Mouse (Mus musculus): ENCODE data around the gene Pa2g4. TPM values are rescaled to one million over a fixed set of nuclear protein-coding genes. Genes with fewer than 3 reads are reported as not detected.

The Pa2g4 gene
- total and polyA plus RNA-seq, 3 experiments, result 232 to 663 (median 298) TPM

DNA sequence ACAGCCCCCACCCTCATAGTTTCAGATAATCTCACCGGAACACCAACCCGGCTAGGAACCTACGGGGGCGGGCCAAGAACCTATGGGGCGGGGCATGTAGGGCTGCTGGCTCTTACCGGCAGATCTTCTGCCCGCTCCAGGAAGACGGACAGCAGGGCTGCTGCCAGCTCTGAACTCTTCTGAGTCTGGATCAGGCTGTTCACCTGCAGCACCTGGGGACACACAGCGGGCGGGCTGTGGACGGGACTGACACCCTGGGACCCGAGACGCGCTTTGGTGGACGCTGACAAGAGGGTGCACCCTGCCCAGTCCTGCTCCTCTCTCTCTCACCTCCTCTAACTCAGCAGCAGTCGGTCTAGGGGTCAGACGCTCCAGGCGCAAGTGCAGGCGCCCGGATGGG is 49.8 kb downstream of the Pa2g4 start:
- no peak overlapping the region for H3K4me3 ChIP-seq (ENCODE audit: control insufficient read depth in 1 of 2, insufficient read depth in 1 of 2, low read depth in 2 of 2, low read length in 2 of 2)
- H3K9me3 ChIP-seq (replicated peaks; ENCODE audit: insufficient read depth, low read length), result no peaks in the 10 kb centered on the region
- peaks cover 0 to 2% of the 10 kb centered on the region in 2 experiments; a peak in 3 of 4 replicates for H3K36me3 ChIP-seq (ENCODE audit: control insufficient read depth in 1 of 2, insufficient read depth in 2 of 2, low read length in 2 of 2)
- H3K27me3 ChIP-seq (ENCODE audit: control insufficient read depth in 1 of 2, insufficient read depth in 2 of 2, low read length in 2 of 2), result no peaks in the 10 kb centered on the region
- no peak for DNase-seq (ENCODE audit: low read depth, low spot score)
- no peaks in the 10 kb centered on the region for H3K79me2 ChIP-seq (ENCODE audit: control insufficient read depth, insufficient read depth, low read length, poor library complexity)
- TF ChIP-seq TBP (IDR thresholded peaks at IDR 0.05; ENCODE audit: low read depth, low read length) (no peak), POLR2AphosphoS5 (IDR thresholded peaks at IDR 0.05; ENCODE audit: borderline replicate concordance, low read depth, low read length) (no peak), RCOR1 (IDR thresholded peaks at IDR 0.05; ENCODE audit: low read depth, low read length) (no peak), ELF1 (IDR thresholded peaks at IDR 0.05; ENCODE audit: low read depth, low read length) (no peak), NELFE (IDR thresholded peaks at IDR 0.05; ENCODE audit: low read depth, low read length) (no peak), SIN3A (IDR thresholded peaks at IDR 0.05; ENCODE audit: low read length) (no peak), KAT2A (conservative IDR thresholded peaks at IDR 0.05; ENCODE audit: low read depth, low read length) (no peak), MYB (IDR thresholded peaks at IDR 0.05; ENCODE audit: low read depth, low read length) (no peak), CHD2 (IDR thresholded peaks at IDR 0.05; ENCODE audit: low read length) (no peak), HCFC1 (IDR thresholded peaks at IDR 0.05; ENCODE audit: low read depth, low read length) (no peak), CHD1 (IDR thresholded peaks at IDR 0.05; ENCODE audit: low read depth, low read length) (no peak), MEF2A (IDR thresholded peaks at IDR 0.05; ENCODE audit: extremely low read depth, insufficient replicate concordance, low read depth, low read length, poor library complexity, severe bottlenecking) (no peak), BHLHE40 (IDR thresholded peaks at IDR 0.05; ENCODE audit: borderline replicate concordance, low read depth, low read length) (no peak), UBTF (IDR thresholded peaks at IDR 0.05; ENCODE audit: borderline replicate concordance, insufficient read depth, low read depth, low read length) (no peak), GABPA (IDR thresholded peaks at IDR 0.05; ENCODE audit: low read depth, low read length) (no peak), MYC (IDR thresholded peaks at IDR 0.05; ENCODE audit: low read depth, low read length) (no peak), MAX (IDR thresholded peaks at IDR 0.05; ENCODE audit: low read length) (no peak), TAL1 (IDR thresholded peaks at IDR 0.05; ENCODE audit: low read length) (no peak), ZNF384 (IDR thresholded peaks at IDR 0.05; ENCODE audit: low read depth, low read length) (no peak)
- H3K27ac ChIP-seq (ENCODE audit: control insufficient read depth, low read depth, low read length), result no peak overlapping the region
- H3K4me1 ChIP-seq (ENCODE audit: control insufficient read depth in 1 of 2, insufficient read depth in 2 of 2, low read length in 2 of 2), result no peaks in the 10 kb centered on the region
- no peak overlapping the region for H3K9ac ChIP-seq (ENCODE audit: control insufficient read depth, low read depth, low read length, poor library complexity, severe bottlenecking)

DNA sequence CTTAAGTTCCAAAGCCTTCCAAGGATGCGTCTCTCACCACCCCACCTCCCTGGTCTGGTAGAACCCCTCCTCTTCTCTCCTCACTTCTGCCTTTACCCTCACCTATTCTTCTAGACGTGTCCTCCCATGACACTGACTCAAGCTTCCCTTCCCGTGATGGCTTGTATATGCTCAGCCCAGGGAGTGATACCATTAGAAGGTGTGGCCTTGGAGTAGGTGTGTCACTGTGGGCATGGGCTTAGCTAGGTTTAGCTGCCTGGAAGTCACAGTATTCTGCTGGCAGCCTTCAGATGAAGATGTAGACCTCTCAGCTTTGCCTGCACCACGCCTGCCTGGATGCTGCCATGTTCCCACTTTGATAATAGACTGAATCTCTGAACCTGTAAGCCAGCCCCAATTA is 50.7 kb downstream of the Pa2g4 start:
- H3K4me3 ChIP-seq (ENCODE audit: control insufficient read depth in 1 of 2, insufficient read depth in 1 of 2, low read depth in 2 of 2, low read length in 2 of 2), result no peak overlapping the region
- H3K9ac ChIP-seq (ENCODE audit: control insufficient read depth, low read depth, low read length, poor library complexity, severe bottlenecking), result no peak overlapping the region
- no peak for DNase-seq (ENCODE audit: low read depth, low spot score)
- H3K27me3 ChIP-seq (ENCODE audit: control insufficient read depth in 1 of 2, insufficient read depth in 2 of 2, low read length in 2 of 2), result no peaks in the 10 kb centered on the region
- no peaks in the 10 kb centered on the region for H3K79me2 ChIP-seq (ENCODE audit: control insufficient read depth, insufficient read depth, low read length, poor library complexity)
- no peaks in the 10 kb centered on the region for H3K9me3 ChIP-seq (replicated peaks; ENCODE audit: insufficient read depth, low read length)
- H3K4me1 ChIP-seq (ENCODE audit: control insufficient read depth in 1 of 2, insufficient read depth in 2 of 2, low read length in 2 of 2), result no peaks in the 10 kb centered on the region
- no peak overlapping the region for H3K27ac ChIP-seq (ENCODE audit: control insufficient read depth, low read depth, low read length)
- no peak for TF ChIP-seq GABPA (IDR thresholded peaks at IDR 0.05; ENCODE audit: low read depth, low read length)
- TF ChIP-seq CHD2 (IDR thresholded peaks at IDR 0.05; ENCODE audit: low read length), result no peak
- TF ChIP-seq MXI1 (IDR thresholded peaks at IDR 0.05; ENCODE audit: low read depth, low read length), result no peak
- TF ChIP-seq USF2 (IDR thresholded peaks at IDR 0.05; ENCODE audit: borderline replicate concordance in 1 of 2, insufficient read depth in 1 of 2, low read depth in 1 of 2, low read length in 2 of 2), result no peak
- no peak for TF ChIP-seq CHD1 (IDR thresholded peaks at IDR 0.05; ENCODE audit: low read depth, low read length)
- no peak for TF ChIP-seq MYC (IDR thresholded peaks at IDR 0.05; ENCODE audit: low read depth, low read length)
- no peak for TF ChIP-seq MAX (IDR thresholded peaks at IDR 0.05; ENCODE audit: low read length)
- no peak for TF ChIP-seq POLR2AphosphoS5 (IDR thresholded peaks at IDR 0.05; ENCODE audit: borderline replicate concordance, low read depth, low read length)
- no peak for TF ChIP-seq MEF2A (IDR thresholded peaks at IDR 0.05; ENCODE audit: extremely low read depth, insufficient replicate concordance, low read depth, low read length, poor library complexity, severe bottlenecking)
- no peak for TF ChIP-seq MYB (IDR thresholded peaks at IDR 0.05; ENCODE audit: low read depth, low read length)
- TF ChIP-seq ETS1 (IDR thresholded peaks at IDR 0.05; ENCODE audit: low read depth, low read length), result no peak
- TF ChIP-seq KAT2A (conservative IDR thresholded peaks at IDR 0.05; ENCODE audit: low read depth, low read length), result no peak
- no peak for TF ChIP-seq TCF12 (IDR thresholded peaks at IDR 0.05; ENCODE audit: low read depth, low read length)
- no peak for TF ChIP-seq ZMIZ1 (IDR thresholded peaks at IDR 0.05; ENCODE audit: low read depth, low read length)
- H3K36me3 ChIP-seq (ENCODE audit: control insufficient read depth in 1 of 2, insufficient read depth in 2 of 2, low read length in 2 of 2), result peaks cover 0 to 2% of the 10 kb centered on the region in 2 experiments; a peak in 3 of 4 replicates
